Mouse (Mus musculus) hindlimb bud, embryonic 11.5 days (tissue): ENCODE measurements around the gene Pan3.

Experiments
- DNase-seq: peaks from one replicate; pipeline ENCODE4 v3.0.0-alpha.2; 2012; ENCODE audit warnings: low read depth, low spot score; ENCODE audit errors: extremely low spot score

The Pan3 gene

GRCm38 (mm10) chr5:147479341-147479740 is 49.4 kb downstream of the Pan3 start:
- no peak for DNase-seq

DNA sequence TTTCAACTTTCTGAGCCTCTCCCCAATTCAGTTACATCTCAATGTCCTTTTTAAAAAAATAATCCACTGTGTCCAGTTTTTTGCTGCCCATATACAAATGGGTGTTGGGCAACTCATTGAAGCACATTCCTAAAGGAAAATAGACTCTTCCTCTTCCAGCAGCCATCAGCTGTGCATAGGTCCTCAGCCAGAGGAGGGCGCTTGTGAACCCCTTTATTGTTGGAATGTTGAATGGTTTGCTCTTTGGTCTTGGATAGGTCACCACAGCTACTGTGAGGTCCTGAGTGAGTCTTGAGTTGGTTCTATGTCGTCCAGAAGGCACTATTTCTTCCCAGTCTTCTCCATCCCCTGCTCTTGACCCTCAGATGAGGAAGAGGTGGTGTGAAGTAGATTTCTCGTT is 54.2 kb downstream of the Pan3 start:
- no peak for DNase-seq

GRCm38 (mm10) chr5:147489226-147489625 is 59.3 kb downstream of the Pan3 start:
- DNase-seq = no peak

- DNase-seq = no peak
These were observed 60.9 kb downstream of the Pan3 start for GRCm38 (mm10) chr5:147490907-147491306.

DNA sequence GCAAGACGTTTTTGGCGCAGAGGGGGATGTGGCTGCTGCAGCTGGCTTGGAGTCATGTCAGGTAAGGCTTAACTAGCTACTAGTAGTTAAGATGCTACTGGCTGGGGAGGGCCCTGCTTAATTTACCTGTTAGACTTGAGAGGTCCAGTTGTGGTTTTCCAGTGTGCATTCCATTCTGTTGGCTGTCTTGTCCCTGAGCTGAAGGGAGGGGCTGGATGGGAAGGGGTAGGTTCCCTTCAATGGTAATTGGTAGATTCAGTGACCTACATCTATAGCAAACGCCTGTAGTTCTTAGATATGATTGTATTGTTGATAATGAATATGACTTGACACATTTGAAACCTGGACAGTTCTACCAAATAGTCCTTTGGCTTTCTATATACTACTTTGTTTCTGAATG is 62.5 kb downstream of the Pan3 start:
- DNase-seq = no peak

- DNase-seq = no peak
These were observed 63.2 kb downstream of the Pan3 start for GRCm38 (mm10) chr5:147493205-147493604.

GRCm38 (mm10) chr5:147493685-147494084 is 63.7 kb downstream of the Pan3 start:
- DNase-seq = no peak

GRCm38 (mm10) chr5:147494388-147494787 is 64.4 kb downstream of the Pan3 start:
- no peak for DNase-seq

- no peak for DNase-seq
These were observed 64.9 kb downstream of the Pan3 start for GRCm38 (mm10) chr5:147494791-147495376.

DNA sequence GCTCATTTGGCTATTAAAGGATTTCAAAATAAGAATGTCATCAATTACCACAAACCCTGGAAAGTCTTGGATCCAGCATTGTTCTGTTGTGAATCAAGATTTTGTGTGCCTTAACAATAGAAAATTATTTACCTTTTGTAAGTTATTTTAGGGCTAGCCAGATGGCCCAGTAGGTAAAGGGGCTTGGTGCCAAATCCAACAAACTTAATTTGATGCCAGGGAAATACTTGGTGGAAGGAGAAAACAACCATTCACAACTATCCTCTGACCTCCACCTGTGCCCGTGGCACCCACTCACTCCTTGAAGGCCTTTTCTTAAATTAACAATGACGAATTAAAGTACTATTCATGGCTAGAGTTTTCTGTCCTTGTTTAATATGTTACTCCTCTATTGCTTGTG is 66.0 kb downstream of the Pan3 start:
- DNase-seq = no peak

DNA sequence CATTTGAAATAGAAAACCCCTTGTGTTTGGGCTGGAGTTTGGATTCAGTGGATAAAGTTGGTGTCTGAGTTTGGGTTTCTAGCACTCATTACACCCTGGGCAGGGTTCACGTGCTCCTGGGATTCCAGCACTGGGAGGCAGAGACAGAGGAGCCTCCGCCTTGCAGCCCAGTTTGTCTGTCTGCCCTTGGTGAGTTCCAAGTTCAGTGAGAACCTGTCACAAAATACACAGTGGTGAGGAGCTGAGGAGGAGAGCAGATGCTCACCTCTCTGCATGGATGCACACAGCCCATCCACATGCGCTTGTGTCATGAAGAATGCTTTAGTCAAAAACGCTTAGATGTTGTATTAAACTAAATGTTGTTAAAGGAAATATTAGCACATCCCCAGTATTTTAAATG is 67.0 kb downstream of the Pan3 start:
- DNase-seq = no peak

GRCm38 (mm10) chr5:147497714-147498113 is 67.8 kb downstream of the Pan3 start:
- DNase-seq = peak; percentile 16

DNA sequence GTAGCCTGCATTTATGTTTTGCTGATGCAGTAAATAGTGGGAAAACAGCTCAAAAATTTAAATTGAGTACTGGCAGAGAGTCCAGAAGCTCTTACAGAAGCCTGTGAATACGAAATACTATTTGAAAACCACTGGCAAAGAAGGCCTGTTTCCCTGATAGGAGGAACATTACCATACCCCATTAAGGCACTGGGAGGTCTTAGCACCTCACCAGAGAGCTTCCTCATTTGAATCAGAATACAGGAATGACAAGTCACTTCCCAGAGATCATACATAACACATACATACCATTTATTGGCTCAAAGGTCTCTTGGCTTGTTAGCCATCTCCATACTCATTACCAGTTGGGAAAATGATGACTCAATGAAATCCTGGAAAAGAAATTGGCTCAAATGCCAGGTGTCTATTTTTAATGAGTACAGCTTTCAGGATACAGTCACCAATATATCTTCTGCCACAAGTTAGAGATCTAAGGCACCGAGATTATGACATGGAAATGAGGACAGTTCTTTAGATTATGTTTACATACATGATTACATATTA is 71.6 kb downstream of the Pan3 start:
- DNase-seq = no peak

GRCm38 (mm10) chr5:147502921-147503320 is 73.0 kb downstream of the Pan3 start:
- DNase-seq = no peak

- DNase-seq = no peak
These were observed 81.4 kb downstream of the Pan3 start for GRCm38 (mm10) chr5:147511350-147511749.

DNA sequence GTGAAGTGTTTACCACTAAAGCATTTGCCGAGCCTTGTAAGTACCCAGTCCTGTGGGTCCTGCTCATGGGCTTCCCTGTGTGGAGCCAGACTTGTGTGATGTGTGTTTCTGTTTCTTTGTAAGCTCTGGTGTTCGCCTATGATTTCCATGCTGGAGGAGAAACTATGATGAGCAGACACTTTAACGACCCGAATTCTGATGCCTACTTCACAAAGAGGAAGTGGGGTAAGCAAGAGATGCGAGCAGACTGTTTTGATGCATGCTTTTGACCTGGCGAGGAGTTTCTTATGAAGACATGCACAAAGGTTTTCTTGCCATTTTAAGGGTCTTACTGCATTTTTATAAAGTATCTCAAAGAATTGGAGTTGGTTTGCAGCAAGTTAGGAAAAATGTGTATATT is 97.0 kb downstream of the Pan3 start:
- DNase-seq = no peak

DNA sequence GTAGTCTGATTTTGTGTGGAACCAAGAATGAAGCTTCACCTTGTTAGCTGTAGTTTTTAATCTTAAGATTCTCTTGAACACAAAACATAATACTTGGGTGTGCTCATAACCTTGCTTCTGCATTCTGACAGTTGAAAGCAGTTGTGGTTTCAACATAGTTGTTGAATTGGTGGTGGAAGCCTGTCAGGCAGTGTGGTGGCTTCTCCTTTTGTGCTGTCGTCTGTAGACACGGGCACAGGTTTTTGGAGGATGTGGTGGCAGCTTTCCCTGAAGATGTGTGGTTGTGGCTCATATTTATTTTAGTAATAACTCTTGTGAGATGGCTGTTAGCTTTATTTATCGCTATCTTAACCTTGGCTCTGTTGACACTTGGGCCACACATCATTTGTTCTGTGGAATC is 97.8 kb downstream of the Pan3 start:
- DNase-seq = no peak

GRCm38 (mm10) chr5:147532031-147532430 is 102.1 kb downstream of the Pan3 start:
- no peak for DNase-seq

DNA sequence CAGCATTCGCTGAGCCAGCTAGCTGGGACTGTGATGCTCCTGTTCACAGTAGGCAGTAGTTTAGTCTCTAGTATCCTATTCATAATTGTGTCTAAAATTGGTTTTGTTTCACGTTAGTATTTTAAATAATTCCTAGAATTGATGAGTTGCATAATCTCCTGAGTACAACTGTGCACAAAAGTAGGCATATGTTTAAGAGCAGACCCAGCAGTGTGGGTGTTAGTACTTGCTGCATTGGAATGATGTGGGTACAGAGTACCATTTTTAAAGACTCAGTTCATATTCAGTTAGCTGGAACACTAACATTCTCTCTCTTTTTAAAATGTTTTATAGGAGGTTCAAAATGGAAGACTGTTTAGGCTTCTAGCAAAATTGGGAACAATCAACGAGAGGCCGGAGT is 109.4 kb downstream of the Pan3 start:
- no peak for DNase-seq

DNA sequence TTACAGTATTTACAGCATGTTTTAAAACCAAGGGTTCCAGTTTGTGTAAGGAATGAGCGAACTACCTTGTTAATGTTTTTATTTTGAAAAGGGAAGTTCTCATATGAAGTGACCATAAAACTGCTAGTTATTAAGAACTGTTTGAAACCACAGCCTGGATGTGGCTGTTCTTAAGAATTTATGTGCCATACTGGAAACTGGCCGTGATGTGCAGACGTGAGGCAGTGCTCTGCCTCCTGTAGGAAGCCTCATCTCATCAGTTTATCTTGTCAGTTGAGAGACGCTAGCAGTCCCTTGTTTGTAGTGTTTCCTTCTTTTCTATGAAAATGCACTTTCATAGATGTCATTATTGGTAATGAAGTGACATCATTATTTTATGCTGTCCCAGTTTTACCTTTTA is 109.9 kb downstream of the Pan3 start:
- no peak for DNase-seq

- DNase-seq = no peak
These were observed 112.3 kb downstream of the Pan3 start for GRCm38 (mm10) chr5:147542291-147542690.

GRCm38 (mm10) chr5:147545731-147546241 is 115.8 kb downstream of the Pan3 start:
- DNase-seq = no peak
